Mouse (Mus musculus): ENCODE data around the gene Patj. TPM values are rescaled to one million over a fixed set of nuclear protein-coding genes. Genes with fewer than 3 reads are reported as not detected.
"Not testable (repeated sequence)": the region's sequence is repeated elsewhere in the genome, so short reads cannot be mapped to it uniquely, and the experiment has no call there.

Patj gene
- total RNA-seq, 1 experiment = 17.7 TPM

GRCm38 (mm10) chr4:98717735-98718546 is 322.4 kb downstream of the Patj start:
- peaks cover 3 to 4% of the 10 kb centered on the region in 2 experiments; a peak in 1 of 4 replicates for H3K4me1 ChIP-seq (ENCODE audit: control insufficient read depth in 2 of 2, insufficient read depth in 2 of 2, low read length in 2 of 2, poor library complexity in 1 of 2)
- H3K36me3 ChIP-seq (ENCODE audit: control insufficient read depth, insufficient read depth, low read length, poor library complexity, severe bottlenecking) = no peaks in the 10 kb centered on the region
- no peaks in the 10 kb centered on the region for H3K9me3 ChIP-seq (ENCODE audit: control insufficient read depth, insufficient read depth, low read depth, low read length)
- in situ Hi-C loops (cut with MboI; ENCODE audit: low sequenced_read_pairs in 2 of 2, unreplicated experiment in 2 of 2) = loop anchor here in 1 of 2 experiments (25.0 kb wide), 1 partner anchor 469 kb away; the partner anchor contains the start of gene Atg4c
- H3K9ac ChIP-seq (ENCODE audit: insufficient read depth, low read depth, low read length, poor library complexity, severe bottlenecking) = no peak overlapping the region
- DNase-seq (ENCODE audit: low read depth, low spot score) = no peak
- TF ChIP-seq HCFC1 (IDR thresholded peaks at IDR 0.05; ENCODE audit: borderline replicate concordance, insufficient read depth, low read length) (no peak), ZNF384 (IDR thresholded peaks at IDR 0.05; ENCODE audit: low read depth, low read length) (no peak), ZC3H11A (IDR thresholded peaks at IDR 0.05; ENCODE audit: borderline replicate concordance, low read depth, low read length) (no peak), MAFK (IDR thresholded peaks at IDR 0.05; ENCODE audit: insufficient read depth, low read depth, low read length) (no peak), CHD2 (IDR thresholded peaks at IDR 0.05; ENCODE audit: low read depth, low read length) (no peak)
- no peak overlapping the region for H3K27ac ChIP-seq (ENCODE audit: insufficient read depth, low read depth, low read length, poor library complexity, severe bottlenecking)
- H3K4me3 ChIP-seq (ENCODE audit: insufficient read depth in 1 of 2, low read depth in 1 of 2, low read length in 2 of 2, poor library complexity in 1 of 2, severe bottlenecking in 1 of 2) = no peak overlapping the region

GRCm38 (mm10) chr4:98718547-98718917 is 322.9 kb downstream of the Patj start:
- no peak for DNase-seq (ENCODE audit: low read depth, low spot score)
- H3K9me3 ChIP-seq (ENCODE audit: control insufficient read depth, insufficient read depth, low read depth, low read length) = no peaks in the 10 kb centered on the region
- H3K4me3 ChIP-seq (ENCODE audit: insufficient read depth in 1 of 2, low read depth in 1 of 2, low read length in 2 of 2, poor library complexity in 1 of 2, severe bottlenecking in 1 of 2) = no peak overlapping the region
- H3K27ac ChIP-seq (ENCODE audit: insufficient read depth, low read depth, low read length, poor library complexity, severe bottlenecking) = no peak overlapping the region
- TF ChIP-seq ZC3H11A (IDR thresholded peaks at IDR 0.05; ENCODE audit: borderline replicate concordance, low read depth, low read length) (no peak), CHD2 (IDR thresholded peaks at IDR 0.05; ENCODE audit: low read depth, low read length) (no peak), ZNF384 (IDR thresholded peaks at IDR 0.05; ENCODE audit: low read depth, low read length) (no peak), HCFC1 (IDR thresholded peaks at IDR 0.05; ENCODE audit: borderline replicate concordance, insufficient read depth, low read length) (no peak), MAFK (IDR thresholded peaks at IDR 0.05; ENCODE audit: insufficient read depth, low read depth, low read length) (no peak)
- H3K9ac ChIP-seq (ENCODE audit: insufficient read depth, low read depth, low read length, poor library complexity, severe bottlenecking) = no peak overlapping the region
- H3K36me3 ChIP-seq (ENCODE audit: control insufficient read depth, insufficient read depth, low read length, poor library complexity, severe bottlenecking) = no peaks in the 10 kb centered on the region
- peaks cover 3 to 4% of the 10 kb centered on the region in 2 experiments; a peak in 1 of 4 replicates for H3K4me1 ChIP-seq (ENCODE audit: control insufficient read depth in 2 of 2, insufficient read depth in 2 of 2, low read length in 2 of 2, poor library complexity in 1 of 2)
- in situ Hi-C loops (cut with MboI; ENCODE audit: low sequenced_read_pairs in 2 of 2, unreplicated experiment in 2 of 2) = loop anchor here in 1 of 2 experiments (25.0 kb wide), 1 partner anchor 469 kb away; the partner anchor contains the start of gene Atg4c

GRCm38 (mm10) chr4:98722454-98722853 is 326.9 kb downstream of the Patj start:
- no peaks in the 10 kb centered on the region for H3K36me3 ChIP-seq (ENCODE audit: control insufficient read depth, insufficient read depth, low read length, poor library complexity, severe bottlenecking)
- H3K27ac ChIP-seq (ENCODE audit: insufficient read depth, low read depth, low read length, poor library complexity, severe bottlenecking) = no peak overlapping the region
- in situ Hi-C loops (cut with MboI; ENCODE audit: low sequenced_read_pairs in 2 of 2, unreplicated experiment in 2 of 2) = loop anchor here in 1 of 2 experiments (10.0 to 25.0 kb wide), 2 partner anchors 162 to 465 kb away; partner anchors contain the start of gene Atg4c
- peaks cover 3 to 4% of the 10 kb centered on the region in 2 experiments; a peak in 1 of 4 replicates for H3K4me1 ChIP-seq (ENCODE audit: control insufficient read depth in 2 of 2, insufficient read depth in 2 of 2, low read length in 2 of 2, poor library complexity in 1 of 2)
- H3K9me3 ChIP-seq (ENCODE audit: control insufficient read depth, insufficient read depth, low read depth, low read length) = no peaks in the 10 kb centered on the region
- no peak overlapping the region for H3K4me3 ChIP-seq (ENCODE audit: insufficient read depth in 1 of 2, low read depth in 1 of 2, low read length in 2 of 2, poor library complexity in 1 of 2, severe bottlenecking in 1 of 2)
- peak; percentile 86 for DNase-seq (ENCODE audit: low read depth, low spot score)
- H3K9ac ChIP-seq (ENCODE audit: insufficient read depth, low read depth, low read length, poor library complexity, severe bottlenecking) = no peak overlapping the region
- TF ChIP-seq CHD2 (IDR thresholded peaks at IDR 0.05; ENCODE audit: low read depth, low read length) = no peak
- peak; percentile 65; the same call in 1 of the 2 replicates for TF ChIP-seq ZC3H11A (IDR thresholded peaks at IDR 0.05; ENCODE audit: borderline replicate concordance, low read depth, low read length)
- TF ChIP-seq HCFC1 (IDR thresholded peaks at IDR 0.05; ENCODE audit: borderline replicate concordance, insufficient read depth, low read length) = no peak
- no peak for TF ChIP-seq MAFK (IDR thresholded peaks at IDR 0.05; ENCODE audit: insufficient read depth, low read depth, low read length)
- no peak for TF ChIP-seq ZNF384 (IDR thresholded peaks at IDR 0.05; ENCODE audit: low read depth, low read length)

- peak overlapping the region; percentile 77; the same call in 1 of the 2 replicates for H3K27ac ChIP-seq (ENCODE audit: insufficient read depth, low read depth, low read length, poor library complexity, severe bottlenecking)
- DNase-seq (ENCODE audit: low read depth, low spot score); H3K4me3 ChIP-seq (ENCODE audit: insufficient read depth in 1 of 2, low read depth in 1 of 2, low read length in 2 of 2, poor library complexity in 1 of 2, severe bottlenecking in 1 of 2); H3K36me3 ChIP-seq (ENCODE audit: control insufficient read depth, insufficient read depth, low read length, poor library complexity, severe bottlenecking); H3K4me1 ChIP-seq (ENCODE audit: control insufficient read depth in 2 of 2, insufficient read depth in 2 of 2, low read length in 2 of 2, poor library complexity in 1 of 2); H3K9me3 ChIP-seq (ENCODE audit: control insufficient read depth, insufficient read depth, low read depth, low read length): not testable (repeated sequence)
- in situ Hi-C loops (cut with MboI; ENCODE audit: low sequenced_read_pairs in 2 of 2, unreplicated experiment in 2 of 2) = loop anchor here (10.0 to 25.0 kb wide), 3 partner anchors 160 to 463 kb away; partner anchors contain the start of gene Atg4c (in 1 of the 2)
- H3K9ac ChIP-seq (ENCODE audit: insufficient read depth, low read depth, low read length, poor library complexity, severe bottlenecking) = peak overlapping the region; percentile 42; the same call in 1 of the 2 replicates
Measured at GRCm38 (mm10) chr4:98724682-98725081, 329.1 kb downstream of the Patj start.
